Mouse (Mus musculus) cerebellum, adult 11 months (tissue): ENCODE results near the gene Parp6.

Source experiments
- DNase-seq: peaks from one replicate; pipeline ENCODE4 v3.0.0; 2022

Gene Parp6

DNA sequence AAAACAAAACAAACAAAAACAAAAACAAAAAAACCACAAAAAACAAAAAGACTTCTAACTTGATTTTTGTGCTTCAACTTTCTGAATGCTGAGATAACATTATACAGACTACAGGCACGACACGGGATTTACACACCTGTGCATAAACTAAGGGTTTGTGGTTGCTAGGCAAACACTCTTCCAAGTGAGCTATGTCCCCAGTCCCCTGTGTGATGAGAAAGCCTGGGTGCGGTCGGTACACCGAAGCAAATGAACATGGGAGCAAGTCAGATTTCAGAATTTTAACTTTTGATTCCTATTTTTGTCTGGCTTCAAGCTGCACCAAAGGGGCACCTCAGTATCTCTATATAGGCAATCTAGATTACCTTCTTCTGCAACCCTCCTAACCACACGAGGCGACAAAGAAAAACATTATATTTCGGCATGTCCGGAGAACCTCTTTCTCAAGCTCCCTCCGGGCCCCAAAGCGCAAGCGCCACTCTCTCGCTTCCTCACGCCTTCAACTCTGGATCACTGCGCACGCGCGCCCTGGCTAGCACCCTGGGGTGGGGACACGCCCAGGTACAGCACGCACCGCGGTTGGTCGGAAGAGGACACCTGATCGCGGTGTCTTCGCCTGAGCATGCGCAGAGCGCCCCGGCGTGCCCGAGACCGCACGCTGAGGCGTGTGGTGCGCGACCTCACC, at the start of gene Parp6:
Parp6 (plus strand) TSS at position 663 of the 685 bp plus-strand sequence.
- DNase-seq = peak; percentile 100

DNA sequence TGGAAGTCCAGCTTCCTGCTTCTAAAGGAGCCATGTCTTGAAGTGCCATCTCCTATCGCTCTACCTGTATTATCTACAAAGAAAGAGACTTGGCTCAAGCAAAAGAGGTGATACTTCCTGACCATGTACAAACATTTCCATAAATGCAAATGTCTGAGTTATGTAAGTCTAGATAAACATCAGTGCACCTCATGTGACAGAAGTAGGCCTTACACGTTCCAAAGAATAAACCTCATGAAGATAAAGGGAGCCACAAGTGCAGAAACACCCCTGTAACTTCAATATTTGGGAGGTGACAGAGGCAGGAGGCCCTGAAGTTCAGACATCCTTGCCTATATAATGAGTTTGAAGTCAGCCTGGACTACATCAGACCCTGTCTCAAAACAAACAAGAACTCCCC, 45.2 kb upstream of the Parp6 start:
- no peak for DNase-seq

DNA sequence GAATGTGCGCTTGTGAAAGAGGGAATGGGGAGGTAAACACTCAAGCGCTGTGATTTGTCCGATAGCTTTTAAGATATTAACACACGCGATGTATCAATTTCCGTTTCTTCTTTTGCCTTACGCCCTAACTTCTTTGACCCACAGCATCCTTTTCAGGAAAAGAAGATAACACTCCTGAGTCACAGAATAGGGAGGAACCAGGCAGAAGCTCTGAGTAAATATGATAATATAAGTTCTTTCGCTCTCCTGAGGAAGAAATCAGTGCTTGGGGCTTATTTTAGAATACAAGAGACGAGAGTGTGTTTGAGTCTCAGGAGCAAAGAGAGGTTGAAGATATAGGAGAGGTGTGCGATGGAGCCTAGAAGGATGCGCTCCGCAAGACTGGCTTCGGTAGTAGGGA, 39.7 kb upstream of the Parp6 start:
- DNase-seq = no peak

DNA sequence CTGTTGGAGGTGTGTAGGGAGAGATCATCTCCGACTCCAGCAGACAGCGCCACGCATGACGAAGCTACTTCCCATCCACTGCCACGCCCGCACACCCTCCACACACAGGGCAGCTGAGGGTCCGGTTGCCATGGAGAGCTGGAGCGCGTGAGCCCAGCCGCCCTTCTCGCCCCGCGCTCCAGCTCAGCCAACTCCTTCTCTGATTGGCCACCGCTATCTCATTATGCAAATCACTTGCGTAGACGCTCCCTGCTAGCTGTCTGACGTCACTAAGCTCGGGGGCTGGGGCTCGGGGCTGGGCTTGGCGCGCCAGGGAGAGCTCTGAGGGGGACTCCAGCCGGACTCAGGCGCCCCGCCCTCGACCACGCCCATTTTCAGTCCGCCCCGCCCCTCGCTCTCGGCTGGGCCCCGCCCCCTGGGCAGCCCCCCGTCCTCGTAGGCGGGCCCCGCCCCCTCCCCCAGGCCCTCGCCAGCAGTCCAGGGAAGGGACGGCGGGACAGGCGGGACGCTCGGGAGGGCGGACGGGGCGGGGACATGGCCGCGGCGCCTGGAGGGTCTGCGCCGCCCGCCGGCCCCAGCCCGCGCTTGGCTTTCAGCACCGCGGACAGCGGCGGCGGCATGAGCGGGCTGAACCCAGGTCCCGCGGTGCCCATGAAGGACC, 39.1 kb upstream of the Parp6 start, which contains the start of gene Celf6:
Celf6 (plus strand) TSS at position 74 of the 661 bp plus-strand sequence.
- peak; percentile 89 for DNase-seq

DNA sequence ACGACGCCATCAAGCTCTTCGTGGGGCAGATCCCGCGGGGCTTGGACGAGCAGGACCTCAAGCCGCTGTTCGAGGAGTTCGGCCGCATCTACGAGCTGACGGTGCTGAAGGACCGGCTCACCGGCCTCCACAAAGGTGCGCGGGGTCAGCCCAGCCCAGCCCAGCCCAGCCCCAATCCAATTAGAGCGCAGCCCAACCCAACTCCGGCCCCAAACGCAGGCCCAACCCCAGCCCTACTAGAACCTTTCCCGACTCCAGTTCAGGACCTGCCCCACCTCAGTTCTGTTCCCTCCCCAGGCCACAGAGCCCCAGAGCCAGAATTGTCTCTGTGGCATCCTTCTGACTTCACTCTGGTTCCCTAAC, 38.6 kb upstream of the Parp6 start:
- no peak for DNase-seq

DNA sequence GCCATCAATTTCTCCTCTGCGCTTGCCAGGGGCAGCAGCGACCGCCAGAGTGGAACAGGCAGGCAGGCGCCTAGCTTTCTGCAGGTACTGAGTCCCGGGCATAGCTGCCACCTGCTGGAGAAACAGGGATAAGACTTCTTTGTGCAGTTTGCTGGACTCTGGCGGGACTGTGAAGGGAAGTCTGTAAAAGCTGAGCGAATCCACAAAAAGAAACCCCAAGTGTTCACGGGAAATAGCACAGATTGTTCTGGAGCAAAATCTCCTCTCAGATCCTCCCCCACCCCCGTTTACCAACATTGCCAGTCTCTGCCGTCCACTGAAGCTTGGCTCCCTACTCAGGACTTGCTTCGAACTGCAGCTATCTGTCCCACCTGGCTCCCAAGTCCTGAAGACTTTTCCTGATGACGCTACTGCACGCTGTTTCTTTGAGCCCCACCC, 32.2 kb upstream of the Parp6 start:
- peak; percentile 68 for DNase-seq

DNA sequence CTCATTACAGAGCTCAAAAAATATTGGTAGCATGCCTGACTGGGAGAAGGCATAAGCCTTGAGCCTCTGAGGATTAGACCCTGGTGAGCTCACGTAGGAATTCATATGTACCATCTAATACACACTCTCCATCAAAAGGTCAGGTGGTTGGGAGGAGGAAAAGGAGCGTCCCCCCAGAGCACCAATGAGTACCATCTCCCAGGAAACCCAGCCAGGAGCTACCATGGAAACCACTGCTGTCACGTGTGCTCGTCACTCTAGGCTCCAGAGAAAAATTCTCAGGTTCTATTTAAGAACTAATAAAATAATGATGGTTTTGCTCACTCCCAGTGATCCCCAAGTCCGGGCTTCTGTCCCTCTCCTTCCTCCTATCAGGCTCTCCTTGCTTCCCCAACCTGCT, 28.8 kb upstream of the Parp6 start:
- DNase-seq = no peak

DNA sequence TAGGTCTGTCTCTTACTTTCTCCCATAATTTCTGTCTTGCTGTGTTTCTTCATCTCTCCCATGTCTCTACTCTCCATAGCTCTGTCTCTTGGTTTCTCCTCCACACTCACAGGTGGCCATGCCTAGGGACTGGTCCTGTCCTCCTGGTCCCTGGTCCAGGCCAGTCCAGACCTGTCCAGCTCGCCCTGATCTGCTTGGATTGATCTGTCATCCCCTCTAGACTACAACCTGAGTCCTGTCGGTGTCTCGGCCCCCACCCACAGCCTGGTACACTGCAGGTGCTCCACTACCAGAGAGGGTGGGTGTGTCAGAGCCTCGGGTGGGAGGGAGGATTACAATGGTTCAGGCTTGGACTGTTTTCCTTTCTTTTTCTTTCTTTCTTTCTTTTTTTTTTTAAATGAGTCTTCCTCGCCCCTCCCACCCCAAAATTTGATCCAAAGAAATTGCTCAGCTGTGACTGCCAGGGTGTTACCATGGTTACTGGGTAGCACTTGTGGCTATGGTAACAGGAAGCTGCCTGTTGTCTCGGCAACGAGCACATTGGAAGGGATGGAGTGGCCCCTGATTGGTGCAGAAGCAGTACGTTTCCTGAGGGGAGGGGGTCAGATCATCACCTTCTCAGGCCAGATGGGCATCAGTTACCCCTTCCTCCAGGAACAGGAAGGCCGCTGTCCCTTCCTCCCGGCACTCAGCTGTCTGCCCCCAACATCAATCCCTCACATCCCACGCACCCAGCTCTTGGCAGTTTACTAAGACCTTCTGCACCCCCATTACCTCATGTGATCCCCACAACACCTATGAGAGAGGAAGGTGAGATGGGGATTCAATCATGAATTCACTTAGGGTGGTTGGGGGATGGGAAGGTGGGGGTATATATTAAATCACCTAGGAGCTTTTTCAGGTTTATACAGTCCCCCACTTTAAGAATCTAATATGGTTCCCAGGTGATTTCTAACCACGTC, 28.1 kb upstream of the Parp6 start:
- DNase-seq = no peak

DNA sequence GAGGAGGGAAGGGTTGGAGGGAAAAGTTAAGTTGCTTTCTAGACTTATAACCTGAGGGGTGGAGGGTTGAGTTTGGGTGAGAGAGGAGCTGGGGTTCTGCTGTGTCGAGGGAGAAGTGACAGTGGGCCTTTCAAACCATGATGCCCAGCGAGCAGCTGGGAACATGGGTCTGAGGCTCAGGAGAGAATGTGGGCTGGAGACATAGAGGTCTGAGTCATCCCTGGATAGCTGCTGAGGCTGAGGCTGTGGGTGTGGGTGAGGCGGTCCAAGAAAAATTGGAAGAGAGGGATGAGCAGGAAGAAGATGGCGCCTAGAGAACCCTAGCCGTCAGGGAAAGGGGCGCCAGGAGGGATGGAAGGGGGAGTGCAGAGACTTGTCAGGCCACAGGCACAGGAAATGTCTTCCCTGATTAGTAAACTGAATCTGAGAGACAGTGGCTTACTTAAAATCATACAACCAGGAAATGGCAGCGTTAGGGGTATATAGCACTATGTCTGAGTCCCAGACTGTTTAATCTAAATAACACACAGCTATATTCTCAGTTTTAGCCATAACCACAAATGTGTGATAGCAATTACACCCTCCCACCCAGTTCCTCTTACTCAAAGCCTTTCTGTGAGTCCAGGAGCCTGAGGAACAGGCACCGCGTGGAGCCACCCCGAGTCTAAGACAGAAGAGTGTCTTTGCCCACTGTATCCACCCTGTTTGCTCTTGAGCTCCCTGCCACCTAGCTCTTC, 27.2 kb upstream of the Parp6 start:
- no peak for DNase-seq

DNA sequence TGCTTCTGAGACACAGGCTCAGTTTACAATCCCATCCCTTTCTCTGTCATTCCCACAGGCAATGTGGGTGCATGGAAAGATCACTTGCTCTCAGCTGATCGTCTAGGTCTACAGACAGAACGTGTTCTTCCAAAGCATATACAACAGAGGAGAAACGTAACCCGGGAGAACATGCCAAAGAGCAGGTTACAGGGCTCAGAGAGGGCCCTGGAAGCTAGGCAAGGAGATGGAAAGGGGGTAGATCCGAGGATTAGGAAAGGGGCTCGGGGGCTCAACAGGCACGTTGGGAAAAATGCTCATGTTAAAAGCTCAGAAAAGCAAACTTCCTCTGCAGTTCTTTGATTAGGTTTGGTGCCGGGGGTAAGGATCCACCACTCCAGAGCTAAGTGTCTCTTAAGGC, 15.4 kb upstream of the Parp6 start:
- no peak for DNase-seq

DNA sequence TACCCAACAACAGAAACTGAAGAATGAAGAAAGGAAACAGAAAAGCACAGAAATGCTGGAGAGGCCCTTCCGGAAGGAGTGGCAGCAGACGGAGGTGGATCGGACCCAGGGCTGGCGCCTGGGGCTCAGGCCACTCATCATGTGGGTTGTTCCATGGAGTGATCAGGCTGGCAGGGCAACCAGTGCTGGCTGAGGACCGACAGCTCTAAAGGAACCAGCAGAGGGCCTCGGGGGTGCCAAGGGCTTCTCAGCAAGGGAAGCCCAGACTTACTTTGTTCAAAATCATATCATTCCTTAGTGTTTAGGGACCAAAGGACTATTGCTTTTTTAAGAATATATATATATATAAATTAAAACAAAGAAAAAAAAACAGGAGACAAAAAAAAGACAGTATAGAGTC, 11.1 kb upstream of the Parp6 start:
- no peak for DNase-seq

DNA sequence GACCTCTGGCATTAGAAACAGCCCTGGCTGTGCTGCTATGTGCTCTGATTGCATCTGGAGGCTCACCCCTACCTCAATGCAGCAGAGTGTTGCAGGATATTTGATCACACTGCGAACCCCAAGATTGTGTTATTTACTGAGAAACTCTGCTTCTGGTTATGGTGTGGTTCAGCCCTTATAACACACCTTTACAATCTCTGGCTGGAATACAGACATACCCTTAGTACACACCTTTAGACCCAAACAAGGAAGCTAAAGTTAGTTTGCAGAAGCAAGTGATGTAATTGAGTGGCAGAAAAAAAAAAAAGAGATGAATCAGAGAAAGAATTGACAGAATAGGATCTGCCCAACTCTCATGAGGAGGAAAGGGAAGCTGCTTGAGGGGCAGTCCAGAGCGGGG, 6.1 kb upstream of the Parp6 start:
- no peak for DNase-seq

DNA sequence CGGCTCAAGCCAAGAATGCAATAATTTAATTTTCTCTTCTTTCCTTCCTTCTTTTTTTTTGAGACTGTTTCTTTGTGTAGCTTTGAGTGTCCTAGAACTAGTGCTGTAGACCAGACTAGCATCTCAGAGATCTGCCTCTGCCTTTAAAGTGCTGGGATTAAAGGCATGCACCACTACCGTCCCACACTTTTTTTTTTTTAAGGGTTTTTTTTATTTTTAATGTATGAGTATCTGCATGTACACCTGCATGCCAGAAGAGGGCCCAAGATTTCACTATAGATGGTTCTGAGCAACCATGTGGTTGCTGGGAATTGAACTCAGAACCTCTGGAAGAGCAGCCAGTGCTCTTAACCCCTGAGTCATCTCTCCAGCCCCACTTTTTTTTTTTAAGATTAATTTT, 1.3 kb upstream of the Parp6 start:
- DNase-seq = no peak

DNA sequence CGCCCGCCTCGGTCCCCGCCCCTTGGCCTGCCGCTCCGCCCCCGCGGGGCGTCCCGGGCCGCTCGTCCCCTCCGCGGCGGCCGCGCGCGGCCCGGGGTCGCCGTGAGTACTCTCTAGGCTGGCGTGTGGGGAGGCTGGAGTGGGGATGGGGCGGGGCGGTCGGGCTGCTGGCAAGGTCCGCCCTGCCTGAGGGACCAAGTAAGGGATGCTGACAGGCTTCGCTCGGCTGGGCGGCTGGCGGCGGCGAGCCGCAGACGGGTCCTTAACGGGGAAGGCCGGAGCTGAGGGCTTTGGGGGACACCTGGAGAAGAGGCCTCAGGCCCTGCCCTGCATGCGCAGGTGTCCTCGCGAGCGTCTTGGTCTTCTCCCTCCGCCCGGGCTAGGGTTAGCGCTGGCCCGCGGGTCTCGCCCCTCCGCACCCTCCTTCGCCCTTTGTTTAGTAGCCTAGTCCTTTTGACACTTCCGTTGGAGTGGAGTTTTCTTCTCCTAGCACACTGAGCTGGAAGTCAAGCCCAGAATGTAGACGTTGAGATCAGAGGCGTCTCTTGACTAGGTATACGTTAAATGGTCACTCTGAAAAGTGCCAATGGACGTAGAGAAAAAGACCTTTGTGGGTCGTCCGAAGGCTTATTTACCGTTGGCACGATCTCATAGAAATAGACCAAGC, 356 bp downstream of the Parp6 start:
- peak; percentile 12 for DNase-seq

DNA sequence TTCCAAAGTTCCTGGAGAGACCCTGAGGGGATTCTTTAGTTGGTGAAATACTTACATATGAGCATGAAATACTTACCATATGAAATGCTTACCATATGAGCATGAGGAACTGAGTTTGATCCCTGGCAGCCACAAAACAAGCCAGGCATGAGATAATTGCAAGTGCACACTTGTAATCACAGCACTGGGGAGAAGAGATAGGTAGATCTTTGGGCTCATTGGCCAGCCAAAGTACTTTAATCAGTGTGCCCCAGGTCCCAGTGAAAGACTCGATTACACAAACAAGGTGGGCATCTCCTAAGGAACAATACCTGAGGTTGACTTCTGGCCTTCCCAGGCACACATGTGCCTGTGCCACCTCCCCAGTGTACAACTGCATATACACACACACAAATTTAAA, 21.3 kb downstream of the Parp6 start:
- no peak for DNase-seq

DNA sequence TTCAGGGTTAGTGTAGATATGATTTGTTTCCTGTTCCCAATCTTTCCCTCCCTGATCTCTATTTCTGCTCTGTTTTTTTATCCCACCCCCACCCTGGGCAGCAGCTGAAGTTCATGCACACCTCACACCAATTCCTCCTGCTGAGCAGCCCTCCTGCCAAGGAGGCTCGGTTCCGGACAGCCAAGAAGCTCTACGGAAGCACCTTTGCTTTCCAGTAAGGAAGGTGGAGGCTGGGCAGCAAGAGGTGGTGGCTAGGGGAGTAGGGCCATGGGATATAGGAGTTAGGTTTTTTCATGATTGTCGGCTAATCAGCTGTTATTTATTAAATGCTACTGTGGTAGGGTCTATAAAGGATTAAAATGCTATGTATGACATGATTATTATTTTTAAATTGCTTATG, 22.9 kb downstream of the Parp6 start:
- no peak for DNase-seq

DNA sequence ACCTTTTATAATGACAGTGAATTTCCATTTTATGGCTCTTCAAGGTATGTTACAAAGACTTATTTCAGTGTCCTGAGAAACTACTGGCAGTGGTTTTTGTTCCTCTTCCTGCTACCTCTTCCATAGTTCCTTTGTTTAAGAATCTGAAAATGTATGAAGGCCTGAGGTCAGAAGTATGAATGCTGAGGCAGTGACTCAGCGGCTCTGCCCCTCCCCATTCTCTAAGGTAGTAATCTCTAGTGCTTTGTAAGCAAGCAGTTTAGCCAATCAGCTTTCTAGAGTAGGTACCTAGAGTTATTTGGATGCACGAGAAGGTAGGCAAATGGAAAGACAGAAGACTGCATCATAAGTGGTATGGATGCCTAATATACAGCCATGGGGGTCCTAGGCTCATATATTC, 24.2 kb downstream of the Parp6 start:
- no peak for DNase-seq

DNA sequence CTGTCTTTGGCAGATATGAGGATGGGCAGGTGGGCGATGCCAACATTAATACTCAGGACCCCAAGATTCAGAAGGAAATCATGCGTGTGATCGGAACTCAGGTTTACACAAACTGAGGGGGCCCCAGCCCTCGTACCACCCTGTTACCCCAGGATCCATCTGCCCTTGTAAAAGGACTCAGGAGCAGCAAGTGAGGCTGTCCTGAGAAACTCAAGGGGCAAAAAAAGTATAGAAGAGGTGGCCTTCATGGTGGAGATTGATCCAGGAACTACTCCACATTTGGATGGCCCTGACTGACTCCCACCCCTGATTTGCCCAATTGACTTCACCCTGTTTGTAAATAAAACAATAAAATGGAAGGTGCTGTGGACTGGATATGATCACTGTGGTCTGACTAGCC, 32.8 kb downstream of the Parp6 start:
- no peak for DNase-seq

DNA sequence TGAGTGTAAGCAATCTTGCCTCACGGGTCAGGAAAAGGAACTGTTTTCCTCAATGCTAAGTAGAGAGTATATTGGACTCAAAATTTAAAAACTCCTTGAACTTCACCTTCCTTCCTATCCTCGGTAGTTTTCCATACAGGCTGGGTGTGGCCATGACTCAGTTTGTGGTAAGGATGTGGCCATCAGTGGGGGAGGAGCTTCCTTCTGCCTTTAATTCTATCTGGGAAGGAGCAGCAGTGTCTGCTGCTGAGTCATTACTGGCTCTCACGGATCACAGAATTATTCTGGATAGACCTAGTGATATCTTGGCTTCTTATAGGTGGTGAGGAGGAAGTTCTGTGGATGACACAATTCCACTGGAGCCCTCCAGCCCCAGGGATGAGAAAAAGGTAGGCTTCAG, 36.3 kb downstream of the Parp6 start:
- DNase-seq = no peak

DNA sequence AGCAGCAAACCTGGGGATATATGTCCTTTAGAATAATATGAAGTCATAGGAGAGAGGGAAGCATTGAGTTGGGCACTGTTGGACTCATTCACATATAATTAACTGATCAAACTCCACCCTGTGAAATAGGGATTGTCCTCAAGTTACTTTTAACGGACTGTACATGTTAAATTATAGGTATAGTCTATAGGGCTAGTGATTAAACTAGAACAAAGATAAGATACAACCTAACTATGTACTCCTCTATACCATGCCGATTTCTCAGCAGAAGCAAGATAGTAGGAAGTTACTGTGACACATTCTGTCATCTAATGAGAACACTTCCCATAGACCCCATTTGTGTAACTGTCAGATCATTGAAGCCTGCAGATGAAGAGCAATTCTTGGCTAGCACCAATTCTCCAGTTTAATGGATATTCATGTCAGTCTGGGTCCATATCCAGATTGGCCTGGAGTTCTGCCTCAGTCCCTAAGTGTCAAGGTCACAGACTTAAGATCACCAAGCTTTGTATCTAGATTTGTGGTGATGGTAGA, 37.4 kb downstream of the Parp6 start:
- no peak for DNase-seq

DNA sequence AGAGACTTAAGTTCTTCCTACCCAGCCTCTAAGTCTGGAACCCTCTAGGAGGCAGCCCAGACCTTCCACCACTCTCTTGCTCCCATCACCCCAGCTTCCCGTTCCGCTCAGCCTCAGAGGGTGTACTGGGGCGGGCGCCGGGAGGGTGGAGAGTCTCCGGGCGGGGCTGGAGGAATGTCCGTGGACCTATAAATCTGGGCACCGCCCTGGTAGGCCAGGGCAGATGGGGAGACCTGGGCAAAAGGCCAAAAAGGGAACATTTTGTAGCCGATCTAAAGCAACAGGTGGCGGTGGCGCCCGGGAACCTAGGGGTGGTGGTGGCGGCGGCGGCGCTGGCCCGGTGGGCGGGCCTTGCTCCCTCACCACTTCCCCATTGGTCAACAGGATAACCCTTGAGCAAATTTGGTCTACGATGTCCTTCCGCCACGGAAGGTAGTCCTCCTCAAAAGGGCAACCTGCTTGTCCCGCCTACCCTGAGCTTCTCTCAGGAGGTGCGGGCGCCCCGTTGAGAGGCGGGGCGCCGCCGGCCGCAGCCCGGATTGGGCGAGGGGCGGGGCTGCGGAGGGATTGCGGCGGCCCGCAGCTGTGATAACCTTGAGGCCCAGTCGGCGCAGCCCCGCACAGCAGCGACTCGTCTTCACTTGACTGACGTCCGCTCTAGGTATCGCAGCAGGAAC, 39.0 kb downstream of the Parp6 start, which contains the start of gene Pkm:
Pkm (plus strand) TSS at position 411 of the 677 bp plus-strand sequence.
- peak; percentile 96 for DNase-seq
